Mouse (Mus musculus) E14TG2a.4 (cell line): Measurements from ENCODE around the gene Eef2.

Experiments
- CTCF ChIP-seq: conservative IDR thresholded peaks from 2 replicates; pipeline ENCODE4 v1.5.1; 2014; ENCODE audit warnings: low read length
- NANOG ChIP-seq: IDR thresholded peaks from 2 replicates; pipeline ENCODE4 v1.6.1; 2014; ENCODE audit warnings: borderline replicate concordance, low read length, mixed read lengths
- POU5F1 ChIP-seq: IDR thresholded peaks from 2 replicates; pipeline ENCODE4 v1.6.1; 2014; ENCODE audit warnings: low read length, borderline replicate concordance

DNA sequence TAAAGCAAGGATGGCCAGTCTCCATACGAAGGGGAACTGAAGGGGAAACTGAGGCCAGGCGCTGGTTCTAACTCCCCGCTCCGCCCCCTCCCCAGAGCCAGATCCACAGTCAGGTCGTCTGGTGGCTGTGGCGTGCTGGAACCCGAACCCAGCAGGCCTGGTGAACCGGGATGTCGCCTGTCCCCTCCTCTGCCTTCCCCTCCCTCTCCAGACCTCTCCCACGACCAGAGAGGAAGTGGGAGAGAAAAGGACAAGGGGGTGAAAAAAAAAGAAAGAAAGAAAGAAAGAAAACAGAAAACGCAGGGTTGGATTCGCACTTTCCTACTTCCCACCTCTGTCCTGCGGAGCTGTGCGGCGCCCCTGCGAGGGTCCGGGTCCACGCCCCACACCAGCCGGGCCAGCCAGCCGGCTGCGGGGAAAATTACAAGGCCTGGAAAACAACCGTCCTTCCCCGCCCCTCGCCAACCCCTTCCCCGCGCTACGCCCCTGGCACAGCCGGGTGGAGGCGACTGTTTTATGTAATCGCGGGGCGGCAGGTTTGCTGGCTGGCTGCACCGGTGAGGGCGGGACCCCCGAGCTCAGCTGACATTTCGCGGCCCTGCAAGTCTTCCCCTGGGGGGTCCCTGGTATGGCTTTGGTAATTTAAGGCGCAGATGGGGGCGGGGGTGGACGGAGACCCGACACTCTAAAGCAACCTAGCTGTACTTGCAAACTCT is 41.3 kb upstream of the Eef2 start, which contains the start of gene Zbtb7a:
- TF ChIP-seq CTCF: no peak
- no peak for TF ChIP-seq POU5F1
- TF ChIP-seq NANOG: no peak
